Mouse (Mus musculus) liver, adult 2 months (tissue): ENCODE results near the gene Ddx31. TPM values are rescaled to one million over a fixed set of nuclear protein-coding genes. Genes with fewer than 3 reads are reported as not detected.
A peak's percentile ranks its signal among the peaks of the same experiment; 100 is the strongest.

ENCODE experiments used
- DNase-seq: peaks from one replicate; pipeline ENCODE4 v3.0.0-alpha.2; 2011; ENCODE audit warnings: low read depth, low spot score; ENCODE audit errors: extremely low read depth
- H3K27ac ChIP-seq: fragments of 200-500 bp; replicated peaks from 2 replicates; pipeline ENCODE4 v1.5.1; 2012; ENCODE audit warnings: low read depth, mild to moderate bottlenecking, control low read depth, inconsistent platforms, low read length; ENCODE audit not compliant: insufficient read depth
- H3K27me3 ChIP-seq: fragments of 200-500 bp; 2 replicates; pipeline ENCODE4 v1.6.1; 2012; ENCODE audit warnings: mild to moderate bottlenecking, moderate library complexity, low read length, inconsistent platforms; ENCODE audit not compliant: control insufficient read depth, insufficient read depth
- H3K36me3 ChIP-seq: fragments of 200-500 bp; 2 replicates; pipeline ENCODE4 v1.6.1; 2012; ENCODE audit warnings: low read length, inconsistent platforms; ENCODE audit not compliant: control insufficient read depth, insufficient read depth
- H3K4me1 ChIP-seq: fragments of 200-500 bp; 2 replicates; pipeline ENCODE4 v1.6.1; 2011; ENCODE audit warnings: low read length; ENCODE audit not compliant: control insufficient read depth, insufficient read depth
- H3K4me3 ChIP-seq: fragments of 200-500 bp; 2 replicates; pipeline ENCODE4 v1.5.1; 2011; ENCODE audit warnings: low read depth, mild to moderate bottlenecking, control low read depth, low read length, moderate library complexity; ENCODE audit not compliant: insufficient read depth
- H3K79me2 ChIP-seq: fragments of 200-500 bp; 2 replicates; pipeline ENCODE4 v1.6.1; 2012; ENCODE audit warnings: inconsistent platforms, mild to moderate bottlenecking, low read length, moderate library complexity; ENCODE audit not compliant: control insufficient read depth, insufficient read depth
- H3K9ac ChIP-seq: fragments of 200-500 bp; 2 replicates; pipeline ENCODE4 v1.6.1; 2012; ENCODE audit warnings: low read depth, mild to moderate bottlenecking, control low read depth, inconsistent platforms, low read length
- CTCF ChIP-seq: fragments of 200-500 bp; IDR thresholded peaks from 2 replicates; pipeline ENCODE4 v1.5.1; 2011; ENCODE audit warnings: low read depth, low read length, control low read depth
- POLR2A ChIP-seq: fragments of 200-500 bp; IDR thresholded peaks from 2 replicates; pipeline ENCODE4 v1.6.1; 2011; ENCODE audit warnings: low read length, control low read depth; ENCODE audit not compliant: insufficient read depth; ENCODE audit errors: extremely low read depth
- WGBS: fragments of 180-500 bp; shearing (Covaris S2); methylation state at CpG from one replicate; pipeline ENCODE4 v1.1.7; 2018; 5-methylcytosine and 5-hydroxymethylcytosine counted together
- polyA plus RNA-seq: library from polyadenylated mRNA; depleted of rRNA; stranded (reverse); fragments of >200 nt; gene quantifications from 2 replicates; pipeline ENCODE4 v1.2.3, GENCODE M21; 2012
- total RNA-seq: library from RNA; depleted of rRNA; stranded (reverse); fragments of >200 nt; gene quantifications from 2 replicates; pipeline ENCODE4 v1.2.3, GENCODE M21; 2014

The Ddx31 gene
- total and polyA plus RNA-seq, 2 experiments, result 2.5 to 4.2 TPM

- Histone ChIP-seq H3K36me3 (peaks cover 43% of the 10 kb centered on the region; the same call in 1 of the 2 replicates), H3K4me1 (peaks cover 5% of the 10 kb centered on the region; the same call in 1 of the 2 replicates), H3K27ac (no peak overlapping the region), H3K79me2 (peaks cover 3% of the 10 kb centered on the region; the same call in 1 of the 2 replicates), H3K4me3 (no peak overlapping the region), H3K27me3 (no peaks in the 10 kb centered on the region), H3K9ac (no peak overlapping the region)
- 32% methylated on average over 4 of the region's 4 CpGs for WGBS
- TF ChIP-seq POLR2A (no peak), CTCF (peak; percentile 68)
- DNase-seq, result peak; percentile 53
Measured at GRCm38 (mm10) chr2:28829265-28829664, 10.9 kb upstream of the Ddx31 start.

- H3K27me3 ChIP-seq, result no peaks in the 10 kb centered on the region
- H3K79me2 ChIP-seq, result peaks cover 19% of the 10 kb centered on the region; the same call in 1 of the 2 replicates
- peaks cover 11% of the 10 kb centered on the region; the same call in 1 of the 2 replicates for H3K36me3 ChIP-seq
- TF ChIP-seq CTCF (no peak), POLR2A (no peak)
- peak overlapping the region; percentile 75 for H3K27ac ChIP-seq
- H3K4me3 ChIP-seq, result no peak overlapping the region
- peak; percentile 82 for DNase-seq
- no peak overlapping the region for H3K9ac ChIP-seq
- peaks cover 13% of the 10 kb centered on the region for H3K4me1 ChIP-seq
- WGBS, result 18% methylated on average over 3 of the region's 3 CpGs
Measured at GRCm38 (mm10) chr2:28836181-28836940, 3.8 kb upstream of the Ddx31 start.

GRCm38 (mm10) chr2:28839501-28840221 is 545 bp upstream of the Ddx31 start:
- H3K27ac ChIP-seq, result peak overlapping the region; percentile 64
- no peaks in the 10 kb centered on the region for H3K27me3 ChIP-seq
- peaks cover 17% of the 10 kb centered on the region; the same call in 1 of the 2 replicates for H3K79me2 ChIP-seq
- H3K36me3 ChIP-seq, result peaks cover under 1% of the 10 kb centered on the region; the same call in 1 of the 2 replicates
- WGBS, result under 1% methylated on average over 53 of the region's 53 CpGs
- H3K4me3 ChIP-seq, result peak overlapping the region; percentile 61
- TF ChIP-seq CTCF, result no peak
- no peak for TF ChIP-seq POLR2A
- peak; percentile 64 for DNase-seq
- peak overlapping the region; percentile 85 for H3K9ac ChIP-seq
- peaks cover 14% of the 10 kb centered on the region for H3K4me1 ChIP-seq

GRCm38 (mm10) chr2:28842042-28842441 is 1.8 kb downstream of the Ddx31 start:
- WGBS, result 65% methylated on average over 3 of the region's 3 CpGs
- no peak overlapping the region for H3K27ac ChIP-seq
- TF ChIP-seq CTCF, result no peak
- no peak for TF ChIP-seq POLR2A
- no peak overlapping the region for H3K4me3 ChIP-seq
- H3K9ac ChIP-seq, result no peak overlapping the region
- H3K27me3 ChIP-seq, result no peaks in the 10 kb centered on the region
- H3K36me3 ChIP-seq, result peaks cover 14% of the 10 kb centered on the region
- DNase-seq, result no peak
- H3K79me2 ChIP-seq, result peaks cover 12% of the 10 kb centered on the region; the same call in 1 of the 2 replicates
- peaks cover 8% of the 10 kb centered on the region for H3K4me1 ChIP-seq

GRCm38 (mm10) chr2:28848879-28849278 is 8.7 kb downstream of the Ddx31 start:
- Histone ChIP-seq H3K4me1 (peaks cover 7% of the 10 kb centered on the region), H3K27ac (peak overlapping the region; percentile 73), H3K9ac (no peak overlapping the region), H3K79me2 (peaks cover 5% of the 10 kb centered on the region; the same call in 1 of the 2 replicates), H3K36me3 (peaks cover 39% of the 10 kb centered on the region), H3K27me3 (no peaks in the 10 kb centered on the region), H3K4me3 (no peak overlapping the region)
- TF ChIP-seq POLR2A, result no peak
- TF ChIP-seq CTCF, result no peak
- 18% methylated on average over 2 of the region's 2 CpGs for WGBS
- peak; percentile 84 for DNase-seq

GRCm38 (mm10) chr2:28852594-28852993 is 12.4 kb downstream of the Ddx31 start:
- no peak overlapping the region for H3K9ac ChIP-seq
- H3K27me3 ChIP-seq, result no peaks in the 10 kb centered on the region
- DNase-seq, result no peak
- H3K27ac ChIP-seq, result no peak overlapping the region
- no peak overlapping the region for H3K4me3 ChIP-seq
- peaks cover 41% of the 10 kb centered on the region for H3K36me3 ChIP-seq
- H3K79me2 ChIP-seq, result peaks cover 5% of the 10 kb centered on the region; the same call in 1 of the 2 replicates
- H3K4me1 ChIP-seq, result peaks cover 7% of the 10 kb centered on the region
- no peak for TF ChIP-seq POLR2A
- no peak for TF ChIP-seq CTCF
- WGBS, result 93% methylated on average over 3 of the region's 3 CpGs
